Mouse (Mus musculus): ENCODE results near the gene Rptor. TPM values are rescaled to one million over a fixed set of nuclear protein-coding genes. Genes with fewer than 3 reads are reported as not detected.

Rptor gene
- 10 to 100 TPM; 53.1 to 56.7 TPM for total RNA-seq (2021)
- long read RNA-seq, experiment 1, partial matches to known transcripts = 7 of 7 reads
- long read RNA-seq, experiment 1, other reads (novel, unspliced or antisense) = 0 of 7 reads
- long read RNA-seq, experiment 2, partial matches to known transcripts = 33 of 34 reads
- long read RNA-seq, experiment 2, other reads (novel, unspliced or antisense) = 1 of 34 reads

- DNase-seq (ENCODE audit: low spot score in 2 of 2) = peak; percentile 93 to 96
These were observed at the start of gene Rptor for GRCm38 (mm10) chr11:119602763-119603526. TSS of gene Rptor (plus strand) at chr11:119602905.

DNA sequence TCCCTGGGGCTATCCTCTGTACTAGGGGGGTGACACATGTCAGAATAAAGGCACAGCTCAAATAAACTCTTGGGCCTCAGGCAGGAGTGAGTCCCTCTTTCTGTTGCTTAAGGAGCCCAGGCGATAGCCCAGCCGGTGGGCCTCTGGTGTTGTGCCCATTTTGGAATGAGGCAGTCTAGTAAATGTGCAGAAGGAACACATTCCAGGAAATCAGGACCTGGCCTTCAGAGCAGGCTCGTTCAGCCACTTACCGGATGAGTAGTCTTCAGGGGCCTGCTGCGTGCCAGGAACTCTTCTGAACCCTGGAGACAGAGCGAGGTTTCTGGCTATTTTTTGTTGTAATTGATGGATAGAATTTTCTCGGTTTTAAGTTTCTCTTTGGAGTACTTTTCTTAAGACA is 48.0 kb upstream of the Rptor start:
- DNase-seq (ENCODE audit: low spot score in 2 of 2) = no peak

DNA sequence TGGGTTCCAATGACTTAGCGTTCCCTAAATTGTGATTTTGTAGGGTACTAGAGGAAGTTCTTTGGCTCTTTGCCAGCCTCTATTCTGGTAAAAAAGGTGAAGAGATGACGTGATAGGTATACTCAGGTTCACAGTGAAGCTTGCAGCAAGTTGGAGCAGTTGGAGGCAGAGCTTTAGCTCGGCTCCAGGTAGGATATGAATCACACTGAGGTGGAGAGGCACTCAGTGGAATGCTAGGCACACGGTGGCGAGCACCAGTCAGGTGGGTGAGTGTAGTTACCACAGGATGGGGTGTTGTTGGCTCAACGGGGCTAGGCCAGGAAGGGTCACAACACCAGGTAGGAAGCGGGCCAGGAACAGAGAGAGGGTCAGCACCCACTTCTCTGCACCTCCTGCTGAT is 47.5 kb upstream of the Rptor start:
- DNase-seq (ENCODE audit: low spot score in 2 of 2) = no peak

- no peak for DNase-seq (ENCODE audit: low spot score in 2 of 2)
These were observed 44.5 kb upstream of the Rptor start for GRCm38 (mm10) chr11:119557940-119558869.

- DNase-seq (ENCODE audit: low spot score in 2 of 2) = no peak
These were observed 43.7 kb upstream of the Rptor start for GRCm38 (mm10) chr11:119558870-119559610.

- DNase-seq (ENCODE audit: low spot score in 2 of 2) = no peak
These were observed 40.4 kb upstream of the Rptor start for GRCm38 (mm10) chr11:119562286-119562685.

DNA sequence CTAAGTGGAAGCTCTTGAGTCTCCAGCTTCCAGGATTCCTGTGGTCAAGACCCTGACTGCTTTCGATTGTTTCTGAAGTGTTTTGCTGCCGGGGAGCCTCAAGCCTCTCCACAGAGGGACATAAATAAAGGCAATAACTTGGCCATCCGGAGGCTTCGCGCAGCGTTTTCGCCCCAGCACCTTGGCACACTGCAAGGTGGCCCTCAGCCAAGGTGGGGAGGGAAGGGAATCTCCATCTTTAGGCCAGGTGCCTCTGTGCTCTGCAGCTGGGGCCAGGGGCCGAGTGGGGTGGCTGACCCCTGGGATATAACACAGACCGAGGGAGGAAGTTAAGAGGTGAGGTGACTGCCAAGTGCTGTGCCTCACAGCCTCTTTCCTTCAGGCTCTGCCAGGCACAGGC is 39.5 kb upstream of the Rptor start:
- DNase-seq (ENCODE audit: low spot score in 2 of 2) = no peak

GRCm38 (mm10) chr11:119564383-119564782 is 38.3 kb upstream of the Rptor start:
- DNase-seq (ENCODE audit: low spot score in 2 of 2) = no peak

DNA sequence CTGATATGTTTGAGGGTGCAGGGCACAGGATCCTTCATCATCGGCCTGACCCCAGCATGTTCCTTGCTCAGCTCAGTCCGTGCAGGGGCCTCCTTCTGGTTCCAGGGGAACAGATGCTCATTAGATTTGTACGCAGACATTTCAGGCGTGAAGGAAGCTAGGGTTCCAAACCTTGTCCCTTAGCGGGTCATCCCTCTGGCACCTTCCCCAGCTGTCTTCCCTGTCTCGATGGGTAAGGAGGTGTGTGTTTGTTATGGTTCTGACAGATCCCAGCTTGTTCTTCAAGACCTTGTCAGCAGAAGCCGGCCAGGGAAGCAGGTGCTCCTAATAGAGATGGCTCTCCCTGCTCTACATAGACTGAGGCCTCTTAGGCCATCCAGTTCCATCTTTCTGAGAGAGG is 37.7 kb upstream of the Rptor start:
- DNase-seq (ENCODE audit: low spot score in 2 of 2) = no peak

- DNase-seq (ENCODE audit: low spot score in 2 of 2) = no peak
These were observed 37.0 kb upstream of the Rptor start for GRCm38 (mm10) chr11:119565684-119566083.

DNA sequence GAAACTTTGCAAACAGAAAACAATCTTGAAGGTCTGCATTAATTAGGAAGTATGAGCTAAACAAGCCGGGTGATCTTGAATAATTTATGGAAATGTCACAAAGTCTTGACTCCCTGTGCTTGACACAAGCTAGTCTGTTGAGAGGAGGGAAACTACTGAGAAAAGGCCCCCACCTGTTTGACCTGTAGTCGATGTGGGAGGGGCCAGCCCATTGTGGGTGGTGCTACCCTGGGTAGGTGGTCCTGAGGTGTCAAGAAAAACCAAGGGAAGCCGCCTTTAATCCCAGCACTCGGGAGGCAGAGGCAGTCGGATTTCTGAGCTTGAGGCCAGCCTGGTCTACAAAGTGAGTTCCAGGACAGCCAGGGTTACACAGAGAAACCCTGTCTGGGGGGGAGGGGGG is 36.5 kb upstream of the Rptor start:
- DNase-seq (ENCODE audit: low spot score in 2 of 2) = no peak

DNA sequence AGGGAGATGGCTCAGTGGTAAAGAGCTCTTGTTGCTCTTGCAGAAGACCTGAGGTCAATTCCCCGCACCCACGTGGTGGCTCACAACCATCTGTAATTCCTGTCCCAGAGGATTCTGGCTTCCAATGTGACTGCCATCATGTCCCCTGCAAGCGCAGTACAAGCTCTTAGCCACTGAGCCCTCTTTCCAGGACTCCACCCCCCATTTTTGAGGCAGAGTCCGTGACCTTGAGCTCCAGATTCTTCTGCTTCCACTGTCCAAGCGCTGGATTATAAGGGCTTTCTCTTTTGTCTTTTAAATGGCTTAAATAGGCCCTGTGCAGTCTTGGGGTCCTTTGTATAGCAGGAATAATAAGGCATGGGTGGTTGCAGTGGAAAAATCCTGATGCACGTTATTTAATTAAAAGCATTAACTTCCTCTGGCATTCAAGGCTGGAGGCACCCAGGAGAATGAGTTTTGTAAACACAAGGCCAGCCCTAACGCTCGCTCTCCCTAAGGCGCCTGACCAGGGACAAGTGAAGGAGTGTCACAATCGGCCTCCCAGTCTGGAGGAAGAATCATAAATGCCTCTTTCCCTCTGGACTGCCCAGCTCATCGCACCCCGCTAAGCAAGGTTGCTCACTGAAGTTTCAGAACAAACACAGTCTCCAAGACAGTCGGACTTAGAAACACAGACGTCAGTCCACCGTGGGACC is 30.2 kb upstream of the Rptor start:
- DNase-seq (ENCODE audit: low spot score in 2 of 2) = no peak

DNA sequence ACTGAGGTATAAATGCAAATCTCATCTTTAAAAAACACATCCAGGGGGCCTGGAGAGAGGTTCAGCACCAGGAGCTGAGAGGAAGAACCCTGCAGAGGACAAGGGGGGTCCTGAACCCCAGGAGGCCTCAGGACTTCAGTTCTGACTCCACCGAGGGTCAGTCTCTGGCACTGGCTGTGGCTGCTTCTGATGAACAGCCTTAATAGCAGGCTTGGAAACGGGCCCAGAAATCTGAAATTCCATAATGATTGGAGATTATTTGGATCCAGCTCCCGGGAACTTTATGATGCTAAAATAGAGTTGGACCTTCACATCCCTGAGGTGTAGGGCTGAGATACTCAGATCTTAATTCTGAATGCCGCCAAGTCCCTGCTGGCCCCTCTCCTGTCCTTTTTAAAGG is 25.9 kb upstream of the Rptor start:
- no peak for DNase-seq (ENCODE audit: low spot score in 2 of 2)

GRCm38 (mm10) chr11:119577721-119578120 is 25.0 kb upstream of the Rptor start:
- DNase-seq (ENCODE audit: low spot score in 2 of 2) = no peak

- DNase-seq (ENCODE audit: low spot score in 2 of 2) = no peak
These were observed 16.2 kb upstream of the Rptor start for GRCm38 (mm10) chr11:119586511-119586910.

DNA sequence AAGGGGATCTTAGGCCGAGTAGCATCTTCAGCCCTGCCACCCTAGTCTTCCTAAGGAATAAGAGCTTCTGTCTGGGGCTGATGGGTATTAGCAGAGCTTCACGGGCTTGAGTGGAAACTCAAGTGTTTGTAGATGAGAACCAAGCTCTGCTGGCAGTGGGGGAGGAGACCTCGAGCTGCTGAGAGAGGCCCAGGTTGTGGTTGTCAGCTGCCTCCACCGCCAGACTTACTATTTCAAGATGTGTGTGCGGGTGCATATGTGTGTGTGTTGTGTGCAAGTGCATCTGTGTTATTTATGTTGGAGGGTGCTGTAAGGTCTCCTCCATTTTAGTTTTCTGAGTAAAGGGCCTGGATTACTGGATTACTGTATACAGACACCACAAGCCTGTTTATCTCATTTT is 15.6 kb upstream of the Rptor start:
- DNase-seq (ENCODE audit: low spot score in 2 of 2) = no peak

- no peak for DNase-seq (ENCODE audit: low spot score in 2 of 2)
These were observed 13.5 kb upstream of the Rptor start for GRCm38 (mm10) chr11:119589242-119589641.

DNA sequence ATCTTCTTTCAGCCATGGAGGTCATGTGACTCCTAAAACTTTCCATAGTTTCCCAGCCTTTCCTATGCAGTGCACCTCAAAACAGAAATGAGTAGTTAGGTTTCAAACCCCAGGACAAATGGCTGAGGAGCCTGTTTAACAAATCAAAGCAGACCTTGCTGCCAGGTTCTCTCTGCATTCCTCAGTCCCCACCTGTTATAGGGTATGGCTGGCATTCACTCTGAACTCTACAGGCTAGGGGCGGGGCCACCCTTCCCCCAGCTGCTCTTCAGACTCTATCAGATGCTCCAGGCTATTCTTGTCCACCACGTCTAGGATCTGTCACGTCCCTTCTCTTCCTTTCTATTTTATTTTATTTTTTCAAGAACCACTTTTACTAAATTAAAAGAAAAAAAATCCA is 8.7 kb upstream of the Rptor start:
- no peak for DNase-seq (ENCODE audit: low spot score in 2 of 2)

GRCm38 (mm10) chr11:119598856-119599255 is 3.8 kb upstream of the Rptor start:
- no peak for DNase-seq (ENCODE audit: low spot score in 2 of 2)

GRCm38 (mm10) chr11:119600286-119600685 is 2.4 kb upstream of the Rptor start:
- no peak for DNase-seq (ENCODE audit: low spot score in 2 of 2)
